Mouse (Mus musculus) urinary bladder, postnatal 25 days (tissue): ENCODE measurements around the gene Rpa1.
A peak's percentile ranks its signal among the peaks of the same experiment; 100 is the strongest.

Experiments used
- DNase-seq: peaks from one replicate; pipeline ENCODE4 v3.0.0; 2022; ENCODE audit warnings: low spot score

Rpa1 gene

GRCm38 (mm10) chr11:75262181-75262580, 85.9 kb downstream of the Rpa1 start:
- no peak for DNase-seq

GRCm38 (mm10) chr11:75261730-75262129, 86.4 kb downstream of the Rpa1 start:
- no peak for DNase-seq

- DNase-seq = no peak
These were observed 87.1 kb downstream of the Rpa1 start for GRCm38 (mm10) chr11:75261016-75261415.

- no peak for DNase-seq
These were observed 88.0 kb downstream of the Rpa1 start for GRCm38 (mm10) chr11:75259996-75260561.

GRCm38 (mm10) chr11:75259416-75259815, 88.7 kb downstream of the Rpa1 start:
- DNase-seq = no peak

- no peak for DNase-seq
These were observed 91.0 kb downstream of the Rpa1 start for GRCm38 (mm10) chr11:75257056-75257648.

GRCm38 (mm10) chr11:75255330-75255729, 92.8 kb downstream of the Rpa1 start:
- DNase-seq = no peak

- DNase-seq = peak; percentile 38
These were observed 93.7 kb downstream of the Rpa1 start for GRCm38 (mm10) chr11:75254252-75254912.

GRCm38 (mm10) chr11:75251557-75252070, 96.5 kb downstream of the Rpa1 start:
- DNase-seq = no peak

- DNase-seq = no peak
These were observed 97.1 kb downstream of the Rpa1 start for GRCm38 (mm10) chr11:75251006-75251512.

GRCm38 (mm10) chr11:75249588-75249987, 98.5 kb downstream of the Rpa1 start:
- DNase-seq = no peak
